ENCODE assay signal across 8 mouse cellular contexts in genomic region chr10:45335434-45336422, GRCm38 (mm10). TPM values are rescaled to one million over a fixed set of nuclear protein-coding genes. Genes with fewer than 3 reads are reported as not detected.
DNase-seq lines count a peak whose midpoint lies in the region; ATAC-seq and TF ChIP-seq lines count a peak whose summit lies in the region.

Bves (plus strand) TSS chr10:45335772.

- DNase-seq in kidney, adult 2 months, result no peak
- no peak for DNase-seq in kidney, postnatal 25 days
- peak; percentile 57 for DNase-seq in gastrocnemius, postnatal 14 days
- DNase-seq in hindbrain, postnatal 0 days (ENCODE audit: low spot score), result peak; percentile 67
- DNase-seq in retina, postnatal 1 day, result peak; percentile 83

- no peaks in the 10 kb centered on the region for H3K9me3 ChIP-seq in hindbrain, postnatal 0 days (ENCODE audit: low read length)
- no peaks in the 10 kb centered on the region for H3K9me3 ChIP-seq in liver, embryonic 12.5 days (replicated peaks)

- ATAC-seq in hindbrain, postnatal 0 days, result peak; percentile 74
- no peak for ATAC-seq in liver, embryonic 12.5 days
- ATAC-seq in activated CD4-positive, CD25-positive, alpha-beta regulatory T cell, adult 4 months, result no peak

- H3K4me2 ChIP-seq in hindbrain, postnatal 0 days (ENCODE audit: low read depth, low read length), result peak within 1 kb of the TSS; percentile 83
- H3K4me2 ChIP-seq in liver, embryonic 12.5 days, result peak within 1 kb of the TSS; percentile 76

- H3K9ac ChIP-seq in hindbrain, postnatal 0 days (replicated peaks; ENCODE audit: low read length), result peak within 1 kb of the TSS; percentile 49
- peak within 1 kb of the TSS; percentile 24; the same call in 1 of the 2 replicates for H3K9ac ChIP-seq in liver, embryonic 12.5 days

- TF ChIP-seq POLR2A in kidney, adult 2 months (IDR thresholded peaks at IDR 0.05; ENCODE audit: low read depth, low read length), result no peak

- H3K36me3 ChIP-seq in kidney, adult 2 months (ENCODE audit: control insufficient read depth, insufficient read depth, low read length), result no peaks in the 10 kb centered on the region
- H3K36me3 ChIP-seq in hindbrain, postnatal 0 days (ENCODE audit: insufficient read depth, low read length), result no peaks in the 10 kb centered on the region
- no peaks in the 10 kb centered on the region for H3K36me3 ChIP-seq in liver, embryonic 12.5 days

- peaks cover 3% of the 10 kb centered on the region for H3K27me3 ChIP-seq in kidney, adult 2 months (replicated peaks; ENCODE audit: control insufficient read depth, insufficient read depth, low read length)
- 0 out of 2 replicates have a peak, but pooled peaks cover 6% of the 10 kb centered on the region for H3K27me3 ChIP-seq in hindbrain, postnatal 0 days (ENCODE audit: insufficient read depth, low read length)
- H3K27me3 ChIP-seq in liver, embryonic 12.5 days (replicated peaks), result peaks cover 55% of the 10 kb centered on the region

- 2% methylated on average over 116 of the region's 116 CpGs for WGBS in kidney, adult 2 months
- WGBS in hindbrain, postnatal 0 days, result 3% methylated on average over 112 of the region's 116 CpGs
- 3% methylated on average over 116 of the region's 116 CpGs for WGBS in liver, embryonic 12.5 days (ENCODE audit: insufficient replicate concordance)

- H3K4me1 ChIP-seq in kidney, adult 2 months (ENCODE audit: control insufficient read depth, insufficient read depth, low read length), result no peaks in the 10 kb centered on the region
- no peaks in the 10 kb centered on the region for H3K4me1 ChIP-seq in brown adipose tissue, adult 24 weeks (ENCODE audit: control insufficient read depth, insufficient read depth, insufficient read length, low read length)
- H3K4me1 ChIP-seq in hindbrain, postnatal 0 days (ENCODE audit: insufficient read depth, low read length), result no peaks in the 10 kb centered on the region
- no peaks in the 10 kb centered on the region for H3K4me1 ChIP-seq in liver, embryonic 12.5 days

- peak within 1 kb of the TSS; percentile 28; the same call in 1 of the 2 replicates for H3K4me3 ChIP-seq in kidney, adult 2 months (ENCODE audit: insufficient read depth, low read depth, low read length)
- peak within 1 kb of the TSS; percentile 42 for H3K4me3 ChIP-seq in brown adipose tissue, adult 24 weeks (ENCODE audit: insufficient read depth, low read depth, low read length)
- peak within 1 kb of the TSS; percentile 63 for H3K4me3 ChIP-seq in hindbrain, postnatal 0 days (ENCODE audit: low read length)
- peak within 1 kb of the TSS; percentile 57 for H3K4me3 ChIP-seq in liver, embryonic 12.5 days

- intact Hi-C loops in gastrocnemius, postnatal 14 days (cut with DNase I; ENCODE audit: low total_unique reads), result no loop called here

- TF ChIP-seq CTCF in kidney, adult 2 months (conservative IDR thresholded peaks at IDR 0.05; ENCODE audit: insufficient read depth, insufficient read length, low read depth, low read length), result no peak
- peak; percentile 28; the same call in 1 of the 2 replicates for TF ChIP-seq CTCF in hindbrain, postnatal 0 days (IDR thresholded peaks at IDR 0.05; ENCODE audit: low read depth)

- no peak within 1 kb of the TSS for H3K27ac ChIP-seq in kidney, adult 2 months (ENCODE audit: insufficient read depth, low read depth, low read length)
- H3K27ac ChIP-seq in brown adipose tissue, adult 24 weeks (replicated peaks; ENCODE audit: low read depth, low read length), result no peak within 1 kb of the TSS
- H3K27ac ChIP-seq in hindbrain, postnatal 0 days, result no peak within 1 kb of the TSS
- H3K27ac ChIP-seq in liver, embryonic 12.5 days, result no peak within 1 kb of the TSS

RNA-seq across cellular contexts. Expression of gene Bves, which starts in this region (rescaled TPM):
- 0.07 and 0.34 TPM in 2 replicates for polyA plus RNA-seq in kidney, adult 2 months (2012; rRNA removed)
- polyA plus RNA-seq in brown adipose tissue, adult 24 weeks (2012; ENCODE audit: insufficient read depth, insufficient read length, missing spikeins), result 0.55 and 0.88 TPM in 2 replicates
- total RNA-seq in gastrocnemius, postnatal 14 days (2021), result 10 to 100 TPM; 35.0 to 37.2 TPM
- total RNA-seq in hindbrain, postnatal 0 days (2014; rRNA removed), result 0.72 and 2.0 TPM in 2 replicates
- polyA plus RNA-seq in hindbrain, postnatal 0 days (2015; fragmentation: Nextera tagmentation; extraction: Ambion mirVana), result 1.1 TPM in 2 replicates
- 0.23 and 0.26 TPM in 2 replicates for polyA plus RNA-seq in liver, embryonic 12.5 days (2016; fragmentation: Nextera tagmentation; extraction: Ambion mirVana)
- not detected for polyA plus RNA-seq in activated CD4-positive, CD25-positive, alpha-beta regulatory T cell, adult 4 months (2017; shearing (Covaris generic))

Comparison
In these comparisons a context has a peak if more than half of its experiments do, and no peak if none do; other contexts are left out.
1. RNA of gene Bves (total RNA-seq): 35.0 to 37.2 TPM in gastrocnemius, postnatal 14 days; 0.72 to 2.0 TPM in hindbrain, postnatal 0 days; every median in the first group is over 10 times any median in the second.
2. DNase-seq: peak in gastrocnemius, postnatal 14 days (single experiment), hindbrain, postnatal 0 days (single experiment) and retina, postnatal 1 day (single experiment); none in kidney, adult 2 months (single experiment) and kidney, postnatal 25 days (0 of 2).
3. Peak in every context shown above with its lines, with median percentiles within 50 percentile points of each other: H3K4me3 ChIP-seq.